Mouse (Mus musculus) small intestine, adult 2 months (tissue): ENCODE results near the gene Fhad1.

Experiments used
- CTCF ChIP-seq: fragments of 200-500 bp; IDR thresholded peaks from 2 replicates; pipeline ENCODE4 v1.5.1; 2012; ENCODE audit warnings: low read depth, mild to moderate bottlenecking, control low read depth, inconsistent platforms, low read length, moderate library complexity, mixed read lengths; ENCODE audit not compliant: insufficient replicate concordance, insufficient read length; ENCODE audit errors: extremely low read depth
- POLR2A ChIP-seq: fragments of 200-500 bp; IDR thresholded peaks from 2 replicates; pipeline ENCODE4 v1.6.1; 2012; ENCODE audit warnings: low read depth, mild to moderate bottlenecking, control low read depth, inconsistent platforms, low read length, moderate library complexity

GRCm38 (mm10) chr4:141900421-141900820 lies 114.5 kb downstream of the Fhad1 start:
- TF ChIP-seq CTCF (no peak), POLR2A (no peak)
